Mouse (Mus musculus): Measurements from ENCODE around the gene Pars2.
A peak's percentile ranks its signal among the peaks of the same experiment; 100 is the strongest.

Pars2 gene

GRCm38 (mm10) chr4:106633281-106634085 is 17.4 kb upstream of the Pars2 start:
- DNase-seq (ENCODE audit: low spot score in 2 of 2): no peak

- DNase-seq (ENCODE audit: low spot score in 2 of 2): no peak
Measured at GRCm38 (mm10) chr4:106634086-106634479, 16.8 kb upstream of the Pars2 start.

- DNase-seq (ENCODE audit: low spot score in 2 of 2): no peak
Measured at GRCm38 (mm10) chr4:106643483-106644217, 7.2 kb upstream of the Pars2 start.

GRCm38 (mm10) chr4:106644218-106644610 is 6.7 kb upstream of the Pars2 start:
- DNase-seq (ENCODE audit: low spot score in 2 of 2): no peak

GRCm38 (mm10) chr4:106645797-106646196 is 5.1 kb upstream of the Pars2 start:
- no peak for DNase-seq (ENCODE audit: low spot score in 2 of 2)

GRCm38 (mm10) chr4:106647137-106647536 is 3.7 kb upstream of the Pars2 start:
- DNase-seq (ENCODE audit: low spot score in 2 of 2): no peak

GRCm38 (mm10) chr4:106652546-106652945 is 1.7 kb downstream of the Pars2 start:
- no peak for DNase-seq (ENCODE audit: low spot score in 2 of 2)

- no peak for DNase-seq (ENCODE audit: low spot score in 2 of 2)
Measured at GRCm38 (mm10) chr4:106653051-106653450, 2.2 kb downstream of the Pars2 start.

GRCm38 (mm10) chr4:106655681-106656080 is 4.8 kb downstream of the Pars2 start:
- no peak for DNase-seq (ENCODE audit: low spot score in 2 of 2)

GRCm38 (mm10) chr4:106663956-106664470 is 13.1 kb downstream of the Pars2 start:
- no peak for DNase-seq (ENCODE audit: low spot score in 2 of 2)

- no peak for DNase-seq (ENCODE audit: low spot score in 2 of 2)
Measured at GRCm38 (mm10) chr4:106664697-106665096, 13.8 kb downstream of the Pars2 start.

- DNase-seq (ENCODE audit: low spot score in 2 of 2): no peak
Measured at GRCm38 (mm10) chr4:106665269-106665668, 14.4 kb downstream of the Pars2 start.

GRCm38 (mm10) chr4:106665673-106666072 is 14.8 kb downstream of the Pars2 start:
- DNase-seq (ENCODE audit: low spot score in 2 of 2): no peak

- no peak for DNase-seq (ENCODE audit: low spot score in 2 of 2)
Measured at GRCm38 (mm10) chr4:106666546-106666945, 15.7 kb downstream of the Pars2 start.

GRCm38 (mm10) chr4:106676749-106677148 is 25.9 kb downstream of the Pars2 start:
- no peak for DNase-seq (ENCODE audit: low spot score in 2 of 2)

- DNase-seq (ENCODE audit: low spot score in 2 of 2): peak; percentile 84 to 88
Measured at GRCm38 (mm10) chr4:106678442-106679118, 27.7 kb downstream of the Pars2 start, which contains the start of gene Ttc4. Gene Ttc4, minus strand, starts transcription at chr4:106678944.

- no peak for DNase-seq (ENCODE audit: low spot score in 2 of 2)
Measured at GRCm38 (mm10) chr4:106679152-106679551, 28.3 kb downstream of the Pars2 start.

GRCm38 (mm10) chr4:106680955-106681354 is 30.1 kb downstream of the Pars2 start:
- peak in 1 of 2 experiments; percentile 4 for DNase-seq (ENCODE audit: low spot score in 2 of 2)

GRCm38 (mm10) chr4:106688636-106689296 is 37.9 kb downstream of the Pars2 start:
- DNase-seq (ENCODE audit: low spot score in 2 of 2): no peak

- no peak for DNase-seq (ENCODE audit: low spot score in 2 of 2)
Measured at GRCm38 (mm10) chr4:106693841-106694430, 43.1 kb downstream of the Pars2 start.

- DNase-seq (ENCODE audit: low spot score in 2 of 2): no peak
Measured at GRCm38 (mm10) chr4:106699989-106700388, 49.1 kb downstream of the Pars2 start.

All from spleen, postnatal 36 days (tissue).